Mouse (Mus musculus) frontal cortex, adult (tissue): ENCODE measurements around the gene Col5a1.

Experiments
- ATAC-seq: cut with Nextera tagmentation; 2 replicates; pipeline ENCODE4 v1.9.2; 2017; ENCODE audit warnings: mild to moderate bottlenecking, moderate library complexity, mixed read lengths; ENCODE audit not compliant: low TSS enrichment

Gene Col5a1

DNA sequence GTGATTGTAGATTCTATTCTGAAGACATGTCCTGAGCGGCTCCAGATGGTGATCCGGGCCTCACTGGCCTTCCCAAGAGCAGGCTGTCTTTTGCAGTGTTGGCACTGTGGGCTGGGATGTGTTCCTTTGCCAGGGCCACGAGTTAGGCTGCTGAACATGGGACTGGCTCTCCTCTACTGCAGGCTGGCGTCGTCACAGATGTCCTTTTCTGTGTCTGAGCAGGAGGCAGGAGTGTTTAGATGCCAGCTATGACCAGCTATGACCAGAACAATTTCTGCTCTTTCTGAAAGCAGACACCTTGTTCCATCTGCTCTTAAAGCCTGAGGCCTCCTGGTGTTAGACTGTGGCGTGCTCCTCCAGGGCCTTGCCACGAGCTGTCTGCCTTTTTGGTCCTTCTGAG, 31.9 kb downstream of the Col5a1 start:
- ATAC-seq, result 0 out of 2 replicates have a peak, but pooled peaks have one; percentile 54

DNA sequence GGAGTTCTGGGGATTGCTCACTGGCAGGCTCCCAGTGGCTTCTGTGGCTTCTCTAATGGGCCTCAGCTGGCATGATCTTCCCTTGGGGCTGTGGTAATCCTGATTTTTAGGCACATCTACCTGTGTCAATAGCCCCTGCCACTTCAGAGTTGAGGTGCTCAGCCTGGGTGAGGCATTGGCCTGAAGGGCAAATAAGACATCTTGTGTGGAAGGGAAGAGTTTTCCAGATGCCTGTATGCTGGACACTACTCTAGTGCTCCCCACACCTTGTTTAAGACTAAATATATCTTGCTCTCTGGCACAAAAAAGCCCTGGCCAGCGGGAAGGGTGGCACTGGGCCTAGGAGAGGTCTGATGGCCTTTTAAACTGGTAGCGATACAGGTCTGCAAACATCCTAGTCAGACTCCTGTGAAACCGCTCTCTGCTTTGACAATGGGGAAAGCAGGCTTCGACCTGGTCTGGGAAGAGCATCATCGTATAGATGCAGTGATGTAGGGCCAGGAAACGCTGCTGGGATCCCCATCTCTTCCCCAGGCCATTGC, 33.2 kb downstream of the Col5a1 start:
- no peak for ATAC-seq

DNA sequence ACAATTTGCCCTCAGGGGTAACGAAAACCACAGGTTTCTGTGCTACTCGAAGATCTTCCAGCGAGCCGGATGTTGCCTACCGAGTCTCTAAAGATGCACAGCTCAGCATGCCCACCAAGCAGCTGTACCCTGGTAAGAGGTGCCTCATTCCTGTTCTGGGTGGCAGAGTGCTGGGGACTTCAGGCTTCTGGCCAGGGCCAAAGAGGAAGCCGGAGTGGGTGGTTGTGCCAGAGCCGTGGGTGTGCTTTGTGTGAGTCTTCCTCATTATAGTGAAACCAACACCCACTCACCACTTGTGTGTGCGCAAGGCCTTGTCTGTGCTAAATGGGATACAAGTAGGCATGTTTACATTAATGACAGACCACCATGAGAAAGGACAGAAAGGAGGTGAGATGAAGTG, 35.8 kb downstream of the Col5a1 start:
- peak; percentile 29; the same call in 1 of the 2 replicates for ATAC-seq

DNA sequence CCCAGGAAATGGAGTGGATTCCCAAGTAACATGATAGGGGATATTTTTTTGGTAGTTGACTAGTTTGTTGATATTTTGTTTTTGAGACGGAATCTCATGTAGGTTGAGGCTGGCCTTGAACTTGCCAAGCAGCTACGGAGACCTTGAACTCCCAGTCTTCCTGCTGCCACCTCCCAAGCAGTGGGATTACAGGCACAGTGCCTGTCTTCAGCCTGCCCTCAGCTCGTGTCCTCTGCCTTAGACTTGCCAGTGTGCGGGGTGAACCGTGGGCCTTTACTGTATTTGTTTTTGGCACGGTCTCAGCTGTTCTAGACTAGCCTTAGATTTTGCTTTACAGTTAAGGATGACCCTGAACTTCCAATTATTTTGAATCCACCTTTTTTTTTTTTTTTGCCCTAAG, 37.5 kb downstream of the Col5a1 start:
- no peak for ATAC-seq

DNA sequence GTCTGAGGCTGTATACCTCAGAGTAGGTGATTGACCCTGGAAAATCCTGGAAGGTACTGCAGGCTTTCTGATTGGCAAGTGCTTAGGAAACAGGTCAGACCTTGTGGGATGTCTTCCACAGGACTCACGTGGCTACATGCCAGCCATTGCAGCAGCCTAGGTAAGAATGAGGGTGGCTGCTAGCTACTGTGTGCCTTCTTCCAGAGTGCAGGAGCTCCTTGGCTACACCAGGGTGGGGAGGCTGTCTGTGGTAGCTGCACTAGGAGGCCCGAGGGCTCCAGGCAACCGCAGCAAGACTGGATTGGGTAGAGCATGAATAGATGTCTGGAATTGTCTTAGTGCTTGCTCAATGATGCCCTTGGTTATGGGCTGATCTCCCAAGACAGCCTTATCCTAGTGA, 38.2 kb downstream of the Col5a1 start:
- ATAC-seq, result no peak

DNA sequence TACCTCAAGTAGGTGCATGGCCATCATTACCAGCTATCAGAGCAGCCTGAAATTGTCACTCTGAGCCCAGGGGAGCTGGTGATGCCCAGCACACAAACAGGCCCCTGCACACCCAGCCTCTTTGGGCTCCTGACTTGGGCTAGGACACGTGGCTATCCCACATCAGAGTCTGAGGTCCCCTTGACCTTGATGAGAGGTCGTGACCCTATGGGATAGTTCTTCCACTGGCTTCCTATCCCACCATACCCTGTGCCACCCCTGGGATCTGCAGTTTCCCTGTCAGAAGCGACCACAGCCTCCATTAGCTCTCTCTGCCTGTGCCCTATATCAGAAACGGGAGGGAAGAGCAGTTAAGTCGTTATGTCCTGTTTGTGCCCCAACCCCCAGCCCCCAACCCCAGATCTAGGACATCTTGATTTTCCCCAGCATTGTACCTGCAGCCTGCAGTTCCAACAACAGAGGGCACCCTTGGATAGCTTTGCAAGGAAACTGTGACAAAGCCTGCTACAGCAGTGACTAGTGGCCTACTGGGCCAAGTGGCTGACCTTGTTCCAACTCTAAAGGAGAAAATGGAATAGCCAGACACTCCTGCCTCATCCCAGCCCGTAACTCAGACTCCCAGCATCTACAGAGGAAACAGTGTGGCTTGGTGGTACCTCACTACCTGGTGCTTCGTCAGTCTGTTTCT, 40.4 kb downstream of the Col5a1 start:
- ATAC-seq, result peak; percentile 58; the same call in 1 of the 2 replicates

DNA sequence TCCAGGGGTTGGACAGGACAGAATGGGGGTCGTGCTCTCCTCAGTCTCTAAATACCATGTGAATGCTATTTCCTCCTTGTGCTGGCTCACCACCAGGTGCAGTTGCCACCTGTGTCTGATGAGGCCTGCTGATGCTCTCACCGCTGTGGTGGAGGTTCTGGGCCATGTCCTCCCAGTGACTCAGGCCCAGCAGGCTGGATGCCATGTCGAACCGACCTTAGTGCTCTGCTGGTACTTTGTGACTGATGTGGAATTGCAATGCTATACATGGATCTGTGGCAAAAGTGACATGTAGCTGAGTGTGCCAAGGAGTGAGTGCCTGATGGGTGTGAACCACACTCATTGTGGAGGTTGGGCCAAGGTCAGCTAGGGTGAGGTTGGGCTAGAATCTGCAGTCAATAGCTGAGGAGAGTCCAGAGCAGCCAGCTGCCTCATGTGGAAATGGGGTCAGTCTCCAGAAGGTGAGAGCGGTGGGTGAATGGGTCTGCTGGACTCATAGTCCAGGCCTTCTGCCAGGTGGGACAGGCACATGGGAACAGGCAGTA, 44.3 kb downstream of the Col5a1 start:
- ATAC-seq, result no peak

DNA sequence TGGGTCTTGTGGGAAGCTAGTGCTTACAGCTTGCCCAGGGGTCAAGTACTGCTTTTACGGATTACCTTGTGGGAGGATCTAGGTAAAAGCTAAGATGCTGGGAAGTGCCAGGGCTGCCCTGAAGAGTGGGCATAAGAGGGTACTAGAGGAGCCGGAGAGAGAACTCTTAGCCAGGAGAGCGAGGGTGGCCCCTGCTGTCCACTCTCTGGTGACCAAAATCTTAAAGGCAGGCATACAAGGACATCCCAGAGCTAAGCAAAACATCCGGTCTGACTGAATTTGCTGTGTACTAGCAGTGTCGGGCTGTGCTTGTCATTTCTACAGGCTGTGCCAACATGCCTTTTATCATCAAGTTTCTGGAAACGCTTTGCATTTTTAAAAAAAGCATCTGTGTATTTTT, 44.9 kb downstream of the Col5a1 start:
- no peak for ATAC-seq

DNA sequence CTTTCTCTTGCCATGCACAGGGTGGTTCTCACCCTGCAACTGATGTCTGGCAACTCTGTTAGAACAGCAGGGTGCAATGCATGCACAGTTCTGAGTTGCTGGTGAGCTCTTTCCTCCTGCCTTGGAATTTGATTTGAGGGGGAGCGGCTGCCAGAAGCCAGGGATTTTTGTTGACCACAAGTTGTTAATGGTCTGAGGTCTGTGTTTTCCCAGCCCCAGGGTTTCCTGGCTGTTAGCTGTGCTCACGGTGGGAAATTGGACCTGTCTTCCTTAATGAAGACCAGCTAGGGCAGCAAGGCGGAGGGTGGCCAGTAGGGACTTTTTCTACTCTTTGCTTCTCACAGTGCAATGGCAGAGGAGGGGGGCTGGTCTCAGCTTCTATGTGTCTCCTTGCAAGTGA, 45.7 kb downstream of the Col5a1 start:
- ATAC-seq, result no peak

DNA sequence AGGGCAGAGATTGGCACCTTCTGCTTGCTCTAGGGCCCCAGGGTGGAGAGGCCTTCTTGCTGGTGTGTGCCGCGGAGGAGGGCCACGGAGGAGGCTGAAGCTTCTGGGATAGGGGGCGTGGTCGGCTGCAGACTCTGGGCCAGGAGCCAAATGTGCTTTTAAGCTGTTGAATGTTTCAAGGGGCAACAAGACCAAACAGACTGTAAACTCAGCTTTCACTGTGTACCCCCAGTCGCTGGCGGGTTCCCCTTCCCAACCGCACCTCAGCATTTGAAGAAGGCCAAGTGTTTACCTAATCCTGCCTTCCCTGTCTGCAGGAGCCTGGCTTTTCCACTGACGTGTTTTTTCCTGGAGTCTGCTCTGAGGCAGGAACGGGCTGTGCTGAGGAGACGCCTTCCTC, 48.0 kb downstream of the Col5a1 start:
- ATAC-seq, result no peak

DNA sequence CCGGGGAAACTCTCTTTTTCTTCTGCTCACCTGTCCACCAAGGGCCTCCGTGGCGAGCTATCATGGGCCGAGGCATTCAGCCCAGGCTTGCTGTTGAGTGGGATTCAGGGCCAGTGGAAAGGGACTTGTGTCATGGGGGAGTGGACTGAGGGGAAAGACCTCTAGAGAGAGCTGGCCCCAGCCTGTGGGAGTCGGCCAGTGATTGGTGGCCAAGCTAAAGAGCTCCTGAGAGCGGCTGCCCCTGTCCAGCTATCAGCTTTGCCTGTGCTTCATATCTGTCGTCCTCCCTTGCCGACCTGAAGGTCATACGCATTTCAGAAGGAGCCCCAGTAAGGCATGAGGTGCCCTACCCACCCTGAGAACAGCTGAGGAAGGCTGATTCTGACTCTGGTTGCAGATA, 48.6 kb downstream of the Col5a1 start:
- ATAC-seq, result no peak

DNA sequence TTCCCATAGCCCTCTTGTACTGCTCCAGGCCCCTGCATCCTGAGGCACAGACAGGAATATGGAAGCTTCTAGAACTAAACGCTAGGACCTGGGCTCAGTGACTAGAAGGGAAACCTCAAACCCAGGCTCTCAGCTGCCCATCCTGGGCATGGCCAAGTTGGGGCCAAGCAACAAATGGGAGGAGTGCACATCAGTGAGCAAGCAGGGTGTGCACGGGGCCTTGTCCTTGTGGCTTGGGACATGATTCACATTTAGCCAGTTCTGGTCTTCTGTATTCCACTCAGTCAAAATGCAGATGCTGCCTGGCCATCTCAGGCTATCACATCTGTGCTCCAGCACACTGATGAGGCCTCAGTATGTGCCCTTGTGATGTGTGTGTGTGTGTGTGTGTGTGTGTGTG, 49.2 kb downstream of the Col5a1 start:
- ATAC-seq, result no peak

DNA sequence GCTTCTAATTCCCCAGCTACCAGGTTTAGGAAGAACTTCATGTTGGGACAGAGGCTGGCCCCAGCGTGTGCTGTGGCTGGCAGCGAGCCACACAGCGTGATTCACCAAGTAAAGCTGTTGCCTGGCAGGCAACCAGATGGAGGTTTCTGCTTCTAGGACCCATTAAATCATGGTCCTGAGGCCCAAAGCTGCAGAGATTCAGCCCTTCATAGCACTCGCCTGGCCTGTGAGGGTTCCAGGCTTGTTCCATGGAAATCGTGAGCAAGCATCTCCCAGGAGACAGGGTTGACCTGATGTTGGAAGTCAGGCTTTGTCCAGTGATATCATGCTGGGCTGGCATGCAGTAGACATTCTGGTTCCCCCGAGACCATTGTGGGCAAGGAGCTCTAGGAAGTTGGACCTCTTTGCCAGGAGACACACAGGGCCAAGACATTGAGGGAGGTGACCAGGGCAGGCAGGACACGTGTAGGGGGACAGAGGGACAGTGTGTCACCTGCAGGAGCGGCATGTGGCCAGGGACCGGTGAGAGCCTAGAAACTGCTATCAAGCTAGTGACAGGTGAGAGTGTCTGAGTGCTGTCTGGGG, 50.5 kb downstream of the Col5a1 start:
- ATAC-seq, result peak; percentile 71

DNA sequence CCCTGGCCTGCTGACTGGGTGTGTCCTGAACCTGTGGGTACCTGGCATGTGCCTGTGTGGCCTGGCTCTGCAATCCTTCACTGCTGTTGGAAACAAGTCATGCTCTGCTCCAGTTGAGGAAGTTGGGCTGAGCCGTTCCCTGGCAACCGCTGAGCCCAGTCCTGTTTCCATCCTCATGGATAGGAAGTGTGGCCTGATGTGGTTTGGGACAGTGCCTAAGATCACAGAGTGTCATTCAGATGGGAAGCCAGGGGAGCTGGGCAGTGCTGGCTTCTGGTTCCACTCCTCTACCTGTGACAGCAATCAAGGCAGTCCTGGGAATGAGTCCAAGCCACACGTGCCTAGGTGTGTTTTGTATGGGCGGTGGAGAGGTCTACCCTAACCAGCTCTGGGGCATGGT, 53.2 kb downstream of the Col5a1 start:
- ATAC-seq, result no peak

DNA sequence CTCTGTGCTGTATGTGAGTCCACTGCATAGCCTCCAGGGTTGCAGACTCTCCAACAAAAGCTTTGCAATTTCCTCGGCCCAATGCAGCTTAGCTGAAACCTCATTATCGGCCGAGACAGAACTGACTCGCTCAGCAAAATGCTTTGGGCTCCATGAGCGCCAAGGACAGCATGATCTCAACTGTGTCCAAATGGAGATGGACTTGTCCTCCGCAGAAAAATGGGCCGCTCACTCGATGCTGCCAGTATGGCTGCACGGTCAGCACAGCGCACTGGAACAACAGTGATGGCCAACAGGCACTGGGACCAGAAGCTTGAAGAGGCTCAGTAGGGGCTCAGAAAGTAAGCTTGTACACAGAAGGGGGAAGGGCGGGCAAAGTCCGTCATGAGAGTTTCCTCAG, 53.9 kb downstream of the Col5a1 start:
- no peak for ATAC-seq

DNA sequence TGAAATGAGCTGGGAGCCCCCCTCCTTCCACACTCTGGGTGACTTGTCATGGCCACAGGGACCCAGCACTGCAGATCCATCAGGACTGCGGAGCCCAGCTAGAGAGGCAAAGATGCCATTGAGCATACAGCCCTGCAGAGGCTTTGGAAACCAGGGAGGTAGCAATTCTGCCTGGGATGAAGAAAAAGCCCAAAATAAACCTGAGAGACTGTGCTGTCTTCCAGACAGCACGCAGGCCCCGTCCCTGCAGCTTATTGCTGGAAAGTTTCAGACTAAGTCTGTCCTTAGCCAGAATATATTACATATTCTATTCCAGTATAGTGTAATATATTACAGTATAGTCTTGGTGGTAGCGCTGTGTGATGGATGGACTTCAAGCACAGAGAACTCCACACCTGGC, 61.0 kb downstream of the Col5a1 start:
- peak; percentile 88 for ATAC-seq

DNA sequence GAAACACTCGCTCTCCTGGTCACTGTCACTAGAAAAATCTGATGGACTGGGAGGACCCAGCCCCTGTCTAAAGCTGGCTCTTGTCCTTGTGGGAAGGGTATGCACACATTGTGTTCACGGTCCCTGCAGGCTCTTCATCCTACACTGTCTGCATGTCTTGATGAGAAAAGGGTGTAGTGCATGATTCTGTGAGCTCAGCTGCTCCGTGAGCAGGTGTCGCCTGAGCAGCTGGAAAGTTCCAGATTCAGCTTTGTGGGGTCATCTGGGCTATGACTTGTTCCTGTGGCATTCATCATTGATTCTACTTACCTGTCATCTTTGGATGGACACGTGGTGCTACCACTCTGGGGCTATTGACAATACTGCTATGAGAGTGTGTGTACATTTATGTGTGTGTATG, 61.7 kb downstream of the Col5a1 start:
- no peak for ATAC-seq

DNA sequence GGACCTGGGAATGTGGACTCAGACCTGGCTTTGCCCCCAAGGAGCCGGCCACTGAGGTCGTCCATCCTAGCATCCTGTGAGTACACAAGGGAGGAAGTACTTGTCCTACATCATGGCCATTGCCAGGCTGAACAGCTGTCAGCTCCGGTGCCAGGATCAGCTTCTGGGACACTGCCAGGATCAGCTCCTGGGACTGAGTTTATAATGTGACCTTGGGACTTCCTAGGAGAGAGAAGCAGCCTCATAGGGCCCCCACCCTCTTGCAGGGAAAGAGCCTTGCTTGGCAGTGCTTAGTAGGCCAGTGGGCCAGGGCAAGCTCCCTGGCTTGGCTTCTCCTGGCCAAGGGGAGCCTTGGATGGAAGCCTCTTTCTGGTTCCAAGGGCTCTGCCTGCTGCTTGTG, 67.6 kb downstream of the Col5a1 start:
- no peak; the same call in 1 of the 2 replicates for ATAC-seq

DNA sequence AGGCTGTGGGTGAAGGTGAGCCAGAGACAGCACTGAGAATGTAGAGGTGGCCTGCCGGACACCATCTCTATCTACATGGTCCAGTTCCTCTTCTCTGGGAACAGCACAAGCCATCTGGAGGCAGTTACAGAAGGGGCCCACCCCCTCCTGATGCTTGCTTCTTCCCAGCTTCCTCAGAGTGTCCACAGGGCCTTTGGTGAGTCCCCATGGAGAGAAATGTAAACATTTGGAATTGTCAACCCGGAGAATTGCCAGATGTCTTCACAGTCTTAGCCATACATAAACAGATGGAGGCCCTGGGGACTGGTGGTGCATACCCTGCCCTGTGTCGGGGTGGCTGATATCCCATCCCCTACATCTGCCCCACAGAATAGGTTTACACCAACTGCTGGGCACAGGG, 68.7 kb downstream of the Col5a1 start:
- no peak for ATAC-seq

DNA sequence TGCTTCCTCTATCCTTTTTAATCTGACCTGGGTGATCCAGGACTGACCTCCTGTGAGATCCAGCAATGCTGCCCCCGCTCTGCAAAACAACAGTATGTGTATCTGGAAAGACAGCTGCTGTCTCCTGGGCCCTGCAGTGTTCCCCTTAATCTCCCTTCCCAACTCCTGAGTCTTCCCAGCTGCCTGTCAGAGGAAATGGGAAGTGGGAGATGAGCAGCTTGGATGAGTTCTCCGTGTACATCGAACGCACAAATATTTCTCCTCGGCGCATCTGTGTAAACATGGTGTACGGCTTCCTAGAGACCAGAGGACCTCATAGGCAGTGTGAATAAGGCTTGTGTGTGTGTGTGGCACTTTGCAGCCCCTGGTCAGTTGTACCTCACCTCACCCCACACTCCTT, 70.5 kb downstream of the Col5a1 start:
- ATAC-seq, result no peak

DNA sequence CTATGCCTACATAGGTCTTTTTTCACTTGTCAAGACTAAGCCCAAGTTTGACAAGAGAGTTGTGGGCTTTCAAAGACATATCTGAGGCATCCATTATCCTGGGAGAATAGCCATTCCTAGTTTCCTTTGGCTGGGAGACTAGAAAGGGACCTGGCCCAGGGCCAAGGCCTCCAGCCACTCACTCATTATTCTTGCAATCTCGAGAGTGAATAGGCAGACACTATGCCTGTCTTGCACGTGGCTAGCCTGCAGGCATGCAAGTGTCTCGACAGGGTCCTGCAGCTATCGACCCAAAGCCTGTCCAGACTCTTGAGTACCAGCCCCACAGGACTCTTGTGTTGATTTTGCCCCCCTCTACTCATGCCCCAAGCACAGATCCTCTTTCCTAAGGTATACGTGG, 71.0 kb downstream of the Col5a1 start:
- no peak for ATAC-seq

DNA sequence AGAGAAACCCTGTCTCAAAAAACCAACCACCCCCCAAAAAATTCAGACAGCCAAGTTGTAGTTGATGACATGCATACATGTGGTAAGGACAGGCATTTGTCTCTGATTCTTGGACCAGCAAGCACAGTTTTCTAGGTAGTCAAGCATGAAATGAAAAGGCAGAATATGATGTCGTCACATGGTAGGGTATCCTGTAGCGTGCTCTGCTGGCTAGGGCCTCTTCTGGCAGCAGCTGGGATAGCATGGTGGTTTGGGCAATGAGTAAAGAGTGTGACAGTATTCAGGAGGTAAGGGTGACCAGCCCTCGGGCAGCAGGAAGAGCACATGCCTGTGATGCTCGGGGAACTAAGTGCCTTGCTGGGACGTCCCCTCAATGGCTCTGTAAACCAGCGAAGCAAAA, 73.0 kb downstream of the Col5a1 start:
- no peak for ATAC-seq

DNA sequence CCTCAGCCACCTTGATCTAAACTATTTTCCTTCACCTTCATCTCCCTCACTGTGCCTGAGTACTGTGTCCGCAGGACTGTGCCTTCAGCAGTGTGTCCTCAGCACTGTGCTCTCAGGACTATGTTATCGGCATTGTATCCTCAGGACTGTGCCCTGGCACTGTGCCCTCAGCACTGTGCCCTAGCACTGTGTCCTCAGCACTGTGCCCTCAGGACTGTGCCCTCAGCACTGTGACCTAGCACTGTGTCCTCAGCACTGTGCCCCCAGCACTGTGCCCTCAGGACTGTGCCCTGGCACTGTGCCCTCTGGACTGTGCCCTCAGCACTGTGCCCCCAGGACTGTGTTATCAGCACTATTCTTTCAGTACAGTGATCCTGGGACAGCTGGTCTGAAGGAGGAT, 75.0 kb downstream of the Col5a1 start:
- ATAC-seq, result no peak
